In the genomic region with DNA sequence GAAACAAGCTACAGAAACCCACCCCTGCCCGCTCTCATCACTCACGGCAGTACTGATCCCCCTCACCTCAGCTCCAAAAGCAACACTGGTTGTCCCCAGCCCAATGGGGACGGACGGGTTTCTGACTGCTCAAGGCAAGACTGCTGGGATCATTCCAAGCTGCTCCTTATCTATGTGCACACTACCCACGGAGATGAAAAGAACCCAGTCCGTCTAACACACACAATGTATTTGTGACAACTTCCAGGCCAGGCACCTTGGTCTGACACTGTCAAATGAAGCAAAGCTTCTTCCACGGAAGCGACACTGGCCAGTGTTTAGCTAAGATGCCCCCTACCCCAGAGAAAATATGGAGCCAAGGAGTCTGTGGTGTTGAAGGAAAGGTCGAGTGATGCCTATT, we compare ENCODE assay signal across 9 mouse cellular contexts. TPM values are rescaled to one million over a fixed set of nuclear protein-coding genes. Genes with fewer than 3 reads are reported as not detected.
DNase-seq lines count a peak whose midpoint lies in the region; ATAC-seq and TF ChIP-seq lines count a peak whose summit lies in the region.
"Had no signal": no experiment of that assay in that cellular context is flagged by ENCODE, and none has a peak within 500 bp of the region (broad histone marks: within the 10 kb centered on the region; RNA-seq: fewer than 3 reads in every experiment).

No protein-coding gene starts in this region.

- H3K4me2 ChIP-seq in heart, embryonic 15.5 days: peak overlapping the region; percentile 71

- no peak for TF ChIP-seq POLR2A in heart, adult 2 months (IDR thresholded peaks at IDR 0.05; ENCODE audit: insufficient read depth, low read depth, low read length)
- TF ChIP-seq POLR2A in MEL (IDR thresholded peaks at IDR 0.05; ENCODE audit: control insufficient read depth in 1 of 2, insufficient read depth in 1 of 2, low read depth in 1 of 2, low read length in 2 of 2, poor library complexity in 1 of 2): no peak

- peaks cover 7% of the 10 kb centered on the region for H3K4me1 ChIP-seq in heart, adult 2 months (ENCODE audit: control insufficient read depth, insufficient read depth, low read length)
- peaks cover 0 to 20% of the 10 kb centered on the region in 2 experiments; a peak in 2 of 4 replicates for H3K4me1 ChIP-seq in MEL (ENCODE audit: control insufficient read depth in 1 of 2, insufficient read depth in 2 of 2, low read length in 2 of 2)
- H3K4me1 ChIP-seq in heart, embryonic 15.5 days (replicated peaks): peaks cover 37% of the 10 kb centered on the region

- H3K36me3 ChIP-seq in heart, adult 2 months (ENCODE audit: control insufficient read depth, insufficient read depth, low read length): peaks cover 9% of the 10 kb centered on the region
- H3K36me3 ChIP-seq in MEL (ENCODE audit: control insufficient read depth in 1 of 2, insufficient read depth in 2 of 2, low read length in 2 of 2) (peaks cover 8 to 16% of the 10 kb centered on the region in 2 experiments), macrophage (ENCODE audit: inconsistent target) (peaks cover 29% of the 10 kb centered on the region)
- peaks cover 30% of the 10 kb centered on the region for H3K36me3 ChIP-seq in heart, embryonic 15.5 days

- H3K9me3 ChIP-seq in MEL (replicated peaks; ENCODE audit: insufficient read depth, low read length): no peaks in the 10 kb centered on the region
- H3K9me3 ChIP-seq in heart, embryonic 15.5 days (replicated peaks): no peaks in the 10 kb centered on the region

- H3K27me3 ChIP-seq in heart, adult 2 months (ENCODE audit: control insufficient read depth, insufficient read depth, low read length): no peaks in the 10 kb centered on the region
- no peaks in the 10 kb centered on the region for H3K27me3 ChIP-seq in MEL (ENCODE audit: control insufficient read depth in 1 of 2, insufficient read depth in 2 of 2, low read length in 2 of 2)
- H3K27me3 ChIP-seq in heart, embryonic 15.5 days: no peaks in the 10 kb centered on the region
- H3K27me3 ChIP-seq: Patski had no signal

- H3K79me2 ChIP-seq in heart, adult 2 months (replicated peaks; ENCODE audit: control insufficient read depth, insufficient read depth, low read length): peaks cover 3% of the 10 kb centered on the region
- H3K79me2 ChIP-seq in MEL (ENCODE audit: control insufficient read depth, insufficient read depth, low read length, poor library complexity): peaks cover 29% of the 10 kb centered on the region
- H3K79me2 ChIP-seq in macrophage (ENCODE audit: inconsistent target): peaks cover 53% of the 10 kb centered on the region

- no peak for TF ChIP-seq EP300 in heart, adult 2 months (IDR thresholded peaks at IDR 0.05; ENCODE audit: insufficient read depth, low read depth, low read length)
- TF ChIP-seq EP300 in MEL (IDR thresholded peaks at IDR 0.05; ENCODE audit: low read depth in 1 of 2, low read length in 2 of 2): no peak

- no peak for TF ChIP-seq CTCF in heart, adult 2 months (IDR thresholded peaks at IDR 0.05)
- no peak for TF ChIP-seq CTCF in MEL (IDR thresholded peaks at IDR 0.05 in 2 of 3, conservative IDR thresholded peaks at IDR 0.05 in 1 of 3; ENCODE audit: control insufficient read depth in 1 of 3, insufficient read depth in 1 of 3, low read depth in 2 of 3, low read length in 3 of 3, poor library complexity in 1 of 3, severe bottlenecking in 1 of 3)

- no peak for DNase-seq in heart, adult 2 months
- DNase-seq in heart, postnatal 14 days: no peak
- peak; percentile 37 for DNase-seq in MEL (ENCODE audit: low read depth, low spot score)
- no peak for DNase-seq in frontal cortex, postnatal 14 days (ENCODE audit: low spot score in 2 of 2)
- DNase-seq in layer of hippocampus, postnatal 14 days (ENCODE audit: low spot score in 2 of 2): no peak
- no peak for DNase-seq in yolk sac, embryonic 10.5 days (ENCODE audit: low spot score)

- 36% methylated on average over 9 of the region's 9 CpGs for WGBS in heart, adult 2 months
- 27% methylated on average over 9 of the region's 9 CpGs for WGBS in heart, embryonic 15.5 days
- WGBS in macrophage (ENCODE audit: missing documents): 76% methylated on average over 9 of the region's 9 CpGs

- TF ChIP-seq RAD21 in MEL (IDR thresholded peaks at IDR 0.05; ENCODE audit: low read depth, low read length): no peak

- peak overlapping the region; percentile 86 for H3K4me3 ChIP-seq in heart, adult 2 months
- peak overlapping the region; percentile 92 to 95 for H3K4me3 ChIP-seq in MEL (ENCODE audit: control insufficient read depth in 1 of 2, insufficient read depth in 1 of 2, low read depth in 2 of 2, low read length in 2 of 2)
- peak overlapping the region; percentile 91 for H3K4me3 ChIP-seq in heart, embryonic 15.5 days
- peak overlapping the region; percentile 73; the same call in 1 of the 2 replicates for H3K4me3 ChIP-seq in macrophage (ENCODE audit: inconsistent target)

- H3K9ac ChIP-seq in heart, adult 2 months (ENCODE audit: low read depth, low read length): peak overlapping the region; percentile 40
- H3K9ac ChIP-seq in MEL (ENCODE audit: control insufficient read depth, low read depth, low read length, poor library complexity, severe bottlenecking): peak overlapping the region; percentile 23; the same call in 1 of the 2 replicates
- peak overlapping the region; percentile 97; the same call in 1 of the 2 replicates for H3K9ac ChIP-seq in heart, embryonic 15.5 days

- intact Hi-C loops in heart, adult 2 months (cut with DNase I): loop anchor here (1.0 to 10.0 kb wide), 3 partner anchors 62 to 969 kb away; partner anchors contain the start of genes Mrps23, Scpep1 and Srsf1
- intact Hi-C loops in heart, postnatal 14 days (cut with DNase I): loop anchor here (2.0 kb wide), 1 partner anchor 61 kb away; the partner anchor contains the start of gene Srsf1

- H3K27ac ChIP-seq in heart, adult 2 months: peak overlapping the region; percentile 97
- H3K27ac ChIP-seq in MEL (ENCODE audit: control insufficient read depth, low read depth, low read length) (no peak overlapping the region), macrophage (no peak overlapping the region)
- H3K27ac ChIP-seq in heart, embryonic 15.5 days: no peak overlapping the region

- no peak for ATAC-seq in heart, embryonic 15.5 days (replicated peaks; ENCODE audit: insufficient number of reproducible peaks, insufficient read depth, low FRiP score, low read depth)

TF ChIP-seq in MEL, 35 proteins besides CTCF, POLR2A, EP300 and RAD21:
- no peak for TF ChIP-seq MAX (IDR thresholded peaks at IDR 0.05; ENCODE audit: low read length)
- TF ChIP-seq GATA1 (IDR thresholded peaks at IDR 0.05; ENCODE audit: low read depth, low read length): 0 out of 2 replicates have a peak, but pooled peaks have one; percentile 37
- no peak for TF ChIP-seq UBTF (IDR thresholded peaks at IDR 0.05; ENCODE audit: borderline replicate concordance, insufficient read depth, low read depth, low read length)
- no peak for TF ChIP-seq ZKSCAN1 (IDR thresholded peaks at IDR 0.05; ENCODE audit: low read depth, low read length)
- TF ChIP-seq MYB (IDR thresholded peaks at IDR 0.05; ENCODE audit: low read depth, low read length): no peak
- no peak for TF ChIP-seq BHLHE40 (IDR thresholded peaks at IDR 0.05; ENCODE audit: borderline replicate concordance, low read depth, low read length)
- TF ChIP-seq NELFE (IDR thresholded peaks at IDR 0.05; ENCODE audit: low read depth, low read length): no peak
- TF ChIP-seq JUND (IDR thresholded peaks at IDR 0.05; ENCODE audit: low read depth, low read length): no peak
- TF ChIP-seq TCF12 (IDR thresholded peaks at IDR 0.05; ENCODE audit: low read depth, low read length): no peak
- TF ChIP-seq SIN3A (IDR thresholded peaks at IDR 0.05; ENCODE audit: low read length): no peak
- no peak for TF ChIP-seq TBP (IDR thresholded peaks at IDR 0.05; ENCODE audit: low read depth, low read length)
- TF ChIP-seq TAL1 (IDR thresholded peaks at IDR 0.05; ENCODE audit: low read length): 0 out of 2 replicates have a peak, but pooled peaks have one; percentile 9
- no peak for TF ChIP-seq ZNF384 (IDR thresholded peaks at IDR 0.05; ENCODE audit: low read depth, low read length)
- no peak for TF ChIP-seq CHD2 (IDR thresholded peaks at IDR 0.05; ENCODE audit: low read length)
- 0 out of 2 replicates have a peak, but pooled peaks have one; percentile 3 for TF ChIP-seq CHD1 (IDR thresholded peaks at IDR 0.05; ENCODE audit: low read depth, low read length)
- TF ChIP-seq MEF2A (IDR thresholded peaks at IDR 0.05; ENCODE audit: extremely low read depth, insufficient replicate concordance, low read depth, low read length, poor library complexity, severe bottlenecking): no peak
- TF ChIP-seq MAZ (IDR thresholded peaks at IDR 0.05; ENCODE audit: low read depth, low read length): no peak
- no peak for TF ChIP-seq USF1 (IDR thresholded peaks at IDR 0.05; ENCODE audit: low read depth, low read length)
- no peak for TF ChIP-seq ZMIZ1 (IDR thresholded peaks at IDR 0.05; ENCODE audit: low read depth, low read length)

RNA-seq across cellular contexts. Expression of gene Dynll2, which starts 1.7 kb away (rescaled TPM):
- total RNA-seq in heart, adult 2 months (2021): 100 to 1,000 TPM; 361 to 396 TPM
- 225 and 357 TPM in 2 replicates for polyA plus RNA-seq in heart, adult 2 months (2012; rRNA removed)
- 100 to 1,000 TPM; 301 to 315 TPM for total RNA-seq in heart, postnatal 14 days (2021)
- total RNA-seq in MEL (2012; rRNA removed): 30.7 and 38.6 TPM in 2 replicates
- polyA plus RNA-seq in MEL (2012; ENCODE audit: insufficient read depth in 1 of 2, insufficient read length in 2 of 2, low read depth in 1 of 2, low replicate concordance in 2 of 2, missing spikeins in 1 of 2): 100 to 1,000 TPM in 1 of 2 experiments, 10 to 100 TPM in 1; 75.8 to 124 TPM
- 23.1 and 24.9 TPM in 2 replicates for polyA plus RNA-seq in heart, embryonic 15.5 days (2015; fragmentation: Nextera tagmentation; extraction: Ambion mirVana)
- total RNA-seq in macrophage (2018; cell fraction: chromatin; rRNA removed): 10 to 100 TPM in 5 of 26 experiments, 1 to 10 TPM in 21; 2.0 to 21.1 (median 4.9) TPM
- 10 to 100 TPM; 46.1 to 71.6 (median 60.1) TPM for total RNA-seq in macrophage (2018; cell fraction: cytosol; rRNA removed)
- total RNA-seq in macrophage (2018; cell fraction: nucleus; rRNA removed): 10 to 100 TPM; 10.1 to 42.9 (median 23.0) TPM
- polyA plus RNA-seq in macrophage (2018): 62.0 to 99.4 TPM (median 76.2 TPM) in 3 replicates
- 100 to 1,000 TPM; 406 to 432 TPM for total RNA-seq in layer of hippocampus, postnatal 14 days (2021)

Comparison
In these comparisons a context has a peak if more than half of its experiments do, and no peak if none do; other contexts are left out.
1. H3K9ac ChIP-seq: peak in every context shown above with its lines; median percentile 97 in heart, embryonic 15.5 days; 40 in heart, adult 2 months; 23 in MEL.